Mouse (Mus musculus): Measurements from ENCODE around the gene Mark3.

DNA sequence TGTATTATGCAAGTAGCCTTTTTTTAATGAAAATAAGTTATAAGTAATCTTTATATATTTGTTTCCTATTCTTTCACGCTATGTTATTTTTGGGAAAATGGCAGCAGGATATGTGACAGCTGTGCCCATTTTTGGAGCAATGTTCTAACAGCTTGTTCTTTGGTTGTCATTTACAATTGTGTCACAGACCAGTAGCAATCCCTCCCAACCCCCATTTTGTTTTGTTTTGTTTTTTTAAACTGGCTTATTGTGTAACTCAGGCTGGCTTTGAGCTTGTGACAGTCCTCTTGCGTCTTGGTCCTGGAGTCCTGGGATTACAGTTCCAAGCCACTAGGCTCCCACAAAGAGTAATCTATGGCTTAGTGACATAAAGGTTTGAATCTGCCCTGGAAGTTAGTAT lies 31.3 kb downstream of the Mark3 start:
- no peak for TF ChIP-seq POLR2A (IDR thresholded peaks at IDR 0.05; ENCODE audit: low read depth, low read length)
- no peak for TF ChIP-seq E2F4 (IDR thresholded peaks at IDR 0.05; ENCODE audit: insufficient replicate concordance, low read depth, low read length)
- TF ChIP-seq MEF2A (IDR thresholded peaks at IDR 0.05; ENCODE audit: borderline replicate concordance, low read depth, low read length) = no peak
- TF ChIP-seq ZC3H11A (IDR thresholded peaks at IDR 0.05; ENCODE audit: low read depth, low read length) = no peak
- TF ChIP-seq SMC3 (IDR thresholded peaks at IDR 0.05; ENCODE audit: low read depth, low read length) = no peak
- TF ChIP-seq CTCF (conservative IDR thresholded peaks at IDR 0.05 in 1 of 2, IDR thresholded peaks at IDR 0.05 in 1 of 2; ENCODE audit: low read depth in 2 of 2, low read length in 2 of 2) = no peak
- no peak for TF ChIP-seq RAD21 (IDR thresholded peaks at IDR 0.05; ENCODE audit: low read depth, low read length)
- no peak for TF ChIP-seq ZNF384 (IDR thresholded peaks at IDR 0.05; ENCODE audit: low read depth, low read length)
- no peak for TF ChIP-seq POLR2AphosphoS2 (IDR thresholded peaks at IDR 0.05; ENCODE audit: low read depth, low read length)
- no peak for TF ChIP-seq MYC (IDR thresholded peaks at IDR 0.05; ENCODE audit: low read depth, low read length)
